Mouse (Mus musculus): Measurements from ENCODE around the gene Gm49776.

- TF ChIP-seq CTCF (IDR thresholded peaks at IDR 0.05; ENCODE audit: low read depth, low read length) (no peak), POLR2AphosphoS5 (IDR thresholded peaks at IDR 0.05; ENCODE audit: insufficient replicate concordance, low read depth, low read length) (no peak), GATA1 (IDR thresholded peaks at IDR 0.05; ENCODE audit: borderline replicate concordance, low read length) (no peak), GATA2 (IDR thresholded peaks at IDR 0.05; ENCODE audit: borderline replicate concordance, low read depth, low read length) (no peak)
These were observed 30.2 kb downstream of the Gm49776 start for GRCm38 (mm10) chr16:18227897-18228422.

Measured in G1E (cell line).